Mouse (Mus musculus) C2C12 (cell line): ENCODE results near the gene Dnajc30.

Experiments used
- CTCF ChIP-seq: IDR thresholded peaks from one replicate; pipeline ENCODE4 v1.5.1; 2011; ENCODE audit not compliant: control insufficient read depth, insufficient read depth, insufficient read length
- MAX ChIP-seq: IDR thresholded peaks from one replicate; pipeline ENCODE4 v1.6.1; 2011; ENCODE audit warnings: mild to moderate bottlenecking, control low read depth
- MYOG ChIP-seq: IDR thresholded peaks from one replicate; pipeline ENCODE4 v1.6.1; 2011; ENCODE audit not compliant: control insufficient read depth, insufficient read length; ENCODE audit errors: extremely low read depth
- USF1 ChIP-seq: IDR thresholded peaks from one replicate; pipeline ENCODE4 v1.6.1; 2011; ENCODE audit warnings: low read depth, mild to moderate bottlenecking, control low read depth, moderate library complexity

GRCm38 (mm10) chr5:135029007-135029854 lies 34.8 kb upstream of the Dnajc30 start:
- TF ChIP-seq CTCF (no peak), MYOG (no peak), MAX (no peak), USF1 (no peak)
